Mouse (Mus musculus): ENCODE measurements around the gene Lce1k. TPM values are rescaled to one million over a fixed set of nuclear protein-coding genes. Genes with fewer than 3 reads are reported as not detected.

Lce1k gene
- total and polyA plus RNA-seq, 3 experiments = not detected

DNA sequence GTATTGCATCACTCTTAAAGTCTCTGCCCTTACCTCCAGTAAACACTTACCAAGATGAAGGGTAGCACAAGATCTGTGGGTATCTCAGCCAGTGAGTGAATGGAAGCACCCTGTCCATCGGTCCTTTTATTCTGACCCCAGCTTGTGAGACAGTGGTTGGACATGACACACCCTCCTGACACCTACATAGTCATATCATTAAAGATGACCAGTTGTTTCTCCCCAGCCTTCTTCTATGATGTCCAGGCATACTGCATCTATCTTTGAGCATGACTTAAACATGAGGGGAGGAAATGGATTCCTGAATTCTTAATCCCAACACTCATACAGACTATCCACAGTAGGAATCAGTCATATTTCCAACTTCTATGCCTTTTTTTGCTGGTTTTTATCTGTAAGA is 17.3 kb downstream of the Lce1k start, which contains the start of gene Lce1j:
TSS of gene Lce1j (minus strand) at position 101 of the 400 bp plus-strand sequence.
- Histone ChIP-seq H3K9me3 (replicated peaks; ENCODE audit: insufficient read depth, low read length) (no peaks in the 10 kb centered on the region), H3K4me3 (ENCODE audit: control insufficient read depth in 1 of 2, insufficient read depth in 1 of 2, low read depth in 2 of 2, low read length in 2 of 2) (no peak within 1 kb of the TSS), H3K4me1 (ENCODE audit: control insufficient read depth in 1 of 2, insufficient read depth in 2 of 2, low read length in 2 of 2) (no peaks in the 10 kb centered on the region), H3K79me2 (ENCODE audit: control insufficient read depth, insufficient read depth, low read length, poor library complexity) (no peaks in the 10 kb centered on the region), H3K9ac (ENCODE audit: control insufficient read depth, low read depth, low read length, poor library complexity, severe bottlenecking) (no peak within 1 kb of the TSS), H3K27me3 (ENCODE audit: control insufficient read depth in 1 of 2, insufficient read depth in 2 of 2, low read length in 2 of 2) (no peaks in the 10 kb centered on the region), H3K27ac (ENCODE audit: control insufficient read depth, low read depth, low read length) (no peak within 1 kb of the TSS), H3K36me3 (ENCODE audit: control insufficient read depth in 1 of 2, insufficient read depth in 2 of 2, low read length in 2 of 2) (no peaks in the 10 kb centered on the region)
- TF ChIP-seq RAD21 (IDR thresholded peaks at IDR 0.05; ENCODE audit: low read depth, low read length) = no peak
- DNase-seq (ENCODE audit: low read depth, low spot score) = no peak

DNA sequence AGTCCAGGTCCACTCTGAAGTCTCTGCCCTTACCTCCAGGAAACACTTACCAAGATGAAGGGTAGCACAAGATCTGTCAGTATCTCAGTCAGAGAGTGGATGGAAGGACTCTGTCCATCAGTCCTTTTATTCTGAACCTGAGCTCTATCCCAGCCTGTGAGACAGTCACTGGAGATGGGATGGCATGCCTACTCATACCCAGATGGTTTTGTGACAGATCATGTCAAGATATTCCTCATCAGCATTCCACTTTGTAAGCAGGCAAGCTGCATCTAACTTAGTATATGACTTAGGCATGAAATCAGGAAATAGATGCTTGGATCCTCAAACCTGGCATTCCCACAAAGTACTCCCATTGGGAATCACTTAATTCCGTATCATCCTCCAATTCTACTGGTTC is 28.9 kb downstream of the Lce1k start, which contains the start of gene Lce1i:
TSS of gene Lce1i (minus strand) at position 101 of the 400 bp plus-strand sequence.
- no peaks in the 10 kb centered on the region for H3K4me1 ChIP-seq (ENCODE audit: control insufficient read depth in 1 of 2, insufficient read depth in 2 of 2, low read length in 2 of 2)
- H3K36me3 ChIP-seq (ENCODE audit: control insufficient read depth in 1 of 2, insufficient read depth in 2 of 2, low read length in 2 of 2) = no peaks in the 10 kb centered on the region
- H3K27ac ChIP-seq (ENCODE audit: control insufficient read depth, low read depth, low read length) = no peak within 1 kb of the TSS
- no peak within 1 kb of the TSS for H3K4me3 ChIP-seq (ENCODE audit: control insufficient read depth in 1 of 2, insufficient read depth in 1 of 2, low read depth in 2 of 2, low read length in 2 of 2)
- no peaks in the 10 kb centered on the region for H3K27me3 ChIP-seq (ENCODE audit: control insufficient read depth in 1 of 2, insufficient read depth in 2 of 2, low read length in 2 of 2)
- no peaks in the 10 kb centered on the region for H3K79me2 ChIP-seq (ENCODE audit: control insufficient read depth, insufficient read depth, low read length, poor library complexity)
- no peak for DNase-seq (ENCODE audit: low read depth, low spot score)
- no peak for TF ChIP-seq RCOR1 (IDR thresholded peaks at IDR 0.05; ENCODE audit: low read depth, low read length)
- no peak for TF ChIP-seq E2F4 (IDR thresholded peaks at IDR 0.05; ENCODE audit: borderline replicate concordance, low read depth, low read length)
- no peak for TF ChIP-seq ZKSCAN1 (IDR thresholded peaks at IDR 0.05; ENCODE audit: low read depth, low read length)
- TF ChIP-seq ETS1 (IDR thresholded peaks at IDR 0.05; ENCODE audit: low read depth, low read length) = no peak
- TF ChIP-seq ZC3H11A (IDR thresholded peaks at IDR 0.05; ENCODE audit: low read depth, low read length) = no peak
- no peak for TF ChIP-seq HCFC1 (IDR thresholded peaks at IDR 0.05; ENCODE audit: low read depth, low read length)
- no peak for TF ChIP-seq MXI1 (IDR thresholded peaks at IDR 0.05; ENCODE audit: low read depth, low read length)
- TF ChIP-seq USF1 (IDR thresholded peaks at IDR 0.05; ENCODE audit: low read depth, low read length) = no peak
- TF ChIP-seq CHD1 (IDR thresholded peaks at IDR 0.05; ENCODE audit: low read depth, low read length) = no peak
- no peak for TF ChIP-seq KAT2A (conservative IDR thresholded peaks at IDR 0.05; ENCODE audit: low read depth, low read length)
- TF ChIP-seq USF2 (IDR thresholded peaks at IDR 0.05; ENCODE audit: borderline replicate concordance in 1 of 2, insufficient read depth in 1 of 2, low read depth in 1 of 2, low read length in 2 of 2) = no peak
- TF ChIP-seq RAD21 (IDR thresholded peaks at IDR 0.05; ENCODE audit: low read depth, low read length) = no peak
- no peak for TF ChIP-seq ELF1 (IDR thresholded peaks at IDR 0.05; ENCODE audit: low read depth, low read length)
- no peak for TF ChIP-seq GATA1 (IDR thresholded peaks at IDR 0.05; ENCODE audit: low read depth, low read length)
- TF ChIP-seq TAL1 (IDR thresholded peaks at IDR 0.05; ENCODE audit: low read length) = no peak
- TF ChIP-seq TBP (IDR thresholded peaks at IDR 0.05; ENCODE audit: low read depth, low read length) = no peak
- no peaks in the 10 kb centered on the region for H3K9me3 ChIP-seq (replicated peaks; ENCODE audit: insufficient read depth, low read length)
- H3K9ac ChIP-seq (ENCODE audit: control insufficient read depth, low read depth, low read length, poor library complexity, severe bottlenecking) = no peak within 1 kb of the TSS

Measured in MEL (cell line).